Mouse (Mus musculus): Measurements from ENCODE around the gene Sdk2.
A peak's percentile ranks its signal among the peaks of the same experiment; 100 is the strongest.

Sdk2 gene

GRCm38 (mm10) chr11:113776851-113777511, 289.9 kb downstream of the Sdk2 start:
- no peak for ATAC-seq (ENCODE audit: insufficient number of reproducible peaks, low FRiP score, low TSS enrichment)

- no peak for ATAC-seq (ENCODE audit: insufficient number of reproducible peaks, low FRiP score, low TSS enrichment)
Measured at GRCm38 (mm10) chr11:113774773-113775172, 292.1 kb downstream of the Sdk2 start.

GRCm38 (mm10) chr11:113773191-113773590, 293.7 kb downstream of the Sdk2 start:
- ATAC-seq (ENCODE audit: insufficient number of reproducible peaks, low FRiP score, low TSS enrichment): no peak

- no peak for ATAC-seq (ENCODE audit: insufficient number of reproducible peaks, low FRiP score, low TSS enrichment)
Measured at GRCm38 (mm10) chr11:113771187-113771586, 295.7 kb downstream of the Sdk2 start.

- no peak for ATAC-seq (ENCODE audit: insufficient number of reproducible peaks, low FRiP score, low TSS enrichment)
Measured at GRCm38 (mm10) chr11:113768356-113768755, 298.5 kb downstream of the Sdk2 start.

- ATAC-seq (ENCODE audit: insufficient number of reproducible peaks, low FRiP score, low TSS enrichment): no peak
Measured at GRCm38 (mm10) chr11:113767285-113767684, 299.6 kb downstream of the Sdk2 start.

GRCm38 (mm10) chr11:113766284-113766985, 300.4 kb downstream of the Sdk2 start:
- ATAC-seq (ENCODE audit: insufficient number of reproducible peaks, low FRiP score, low TSS enrichment): no peak

GRCm38 (mm10) chr11:113764132-113764849, 302.6 kb downstream of the Sdk2 start:
- no peak for ATAC-seq (ENCODE audit: insufficient number of reproducible peaks, low FRiP score, low TSS enrichment)

GRCm38 (mm10) chr11:113763449-113763848, 303.4 kb downstream of the Sdk2 start:
- no peak for ATAC-seq (ENCODE audit: insufficient number of reproducible peaks, low FRiP score, low TSS enrichment)

GRCm38 (mm10) chr11:113762136-113762797, 304.6 kb downstream of the Sdk2 start:
- ATAC-seq (ENCODE audit: insufficient number of reproducible peaks, low FRiP score, low TSS enrichment): no peak

GRCm38 (mm10) chr11:113761646-113762045, 305.2 kb downstream of the Sdk2 start:
- no peak for ATAC-seq (ENCODE audit: insufficient number of reproducible peaks, low FRiP score, low TSS enrichment)

GRCm38 (mm10) chr11:113760476-113760875, 306.4 kb downstream of the Sdk2 start:
- ATAC-seq (ENCODE audit: insufficient number of reproducible peaks, low FRiP score, low TSS enrichment): no peak

- no peak for ATAC-seq (ENCODE audit: insufficient number of reproducible peaks, low FRiP score, low TSS enrichment)
Measured at GRCm38 (mm10) chr11:113758851-113759250, 308.0 kb downstream of the Sdk2 start.

- ATAC-seq (ENCODE audit: insufficient number of reproducible peaks, low FRiP score, low TSS enrichment): no peak
Measured at GRCm38 (mm10) chr11:113756578-113756977, 310.3 kb downstream of the Sdk2 start.

- ATAC-seq (ENCODE audit: insufficient number of reproducible peaks, low FRiP score, low TSS enrichment): no peak
Measured at GRCm38 (mm10) chr11:113755878-113756277, 311.0 kb downstream of the Sdk2 start.

- no peak for ATAC-seq (ENCODE audit: insufficient number of reproducible peaks, low FRiP score, low TSS enrichment)
Measured at GRCm38 (mm10) chr11:113754845-113755244, 312.0 kb downstream of the Sdk2 start.

- no peak for ATAC-seq (ENCODE audit: insufficient number of reproducible peaks, low FRiP score, low TSS enrichment)
Measured at GRCm38 (mm10) chr11:113752685-113753430, 314.0 kb downstream of the Sdk2 start.

GRCm38 (mm10) chr11:113752158-113752661, 314.6 kb downstream of the Sdk2 start:
- no peak for ATAC-seq (ENCODE audit: insufficient number of reproducible peaks, low FRiP score, low TSS enrichment)

GRCm38 (mm10) chr11:113751484-113752084, 315.3 kb downstream of the Sdk2 start, which contains the start of gene Cdc42ep4:
Gene Cdc42ep4 (minus strand): TSS chr11:113751881.
- ATAC-seq (ENCODE audit: insufficient number of reproducible peaks, low FRiP score, low TSS enrichment): peak; percentile 64

All from cerebellum, adult (tissue).